Mouse (Mus musculus) midbrain, embryonic 15.5 days (tissue): ENCODE results near the gene Zc3h10. TPM values are rescaled to one million over a fixed set of nuclear protein-coding genes. Genes with fewer than 3 reads are reported as not detected.

Experiments used
- ATAC-seq: fragments of 200-750 bp; cut with Nextera tagmentation; replicated peaks from 2 replicates; pipeline ENCODE4 v1.8.0; 2017; ENCODE audit warnings: moderate TSS enrichment
- H3K27ac ChIP-seq: fragments of 300-500 bp; sonication (generic); 2 replicates; pipeline ENCODE4 v1.5.1; 2015; ENCODE audit warnings: mild to moderate bottlenecking, inconsistent platforms
- H3K27me3 ChIP-seq: fragments of 300-500 bp; sonication (generic); replicated peaks from 2 replicates; pipeline ENCODE4 v1.6.1; 2015; ENCODE audit warnings: inconsistent platforms
- H3K36me3 ChIP-seq: fragments of 300-500 bp; sonication (generic); replicated peaks from 2 replicates; pipeline ENCODE4 v1.6.1; 2015; ENCODE audit warnings: inconsistent platforms
- H3K4me1 ChIP-seq: fragments of 300-500 bp; sonication (generic); 2 replicates; pipeline ENCODE4 v1.6.1; 2015; ENCODE audit warnings: inconsistent platforms
- H3K4me2 ChIP-seq: fragments of 300-500 bp; sonication (generic); 2 replicates; pipeline ENCODE4 v1.6.1; 2015; ENCODE audit warnings: inconsistent platforms, mild to moderate bottlenecking, moderate library complexity
- H3K4me3 ChIP-seq: fragments of 300-500 bp; sonication (generic); 2 replicates; pipeline ENCODE4 v1.5.1; 2015; ENCODE audit warnings: mild to moderate bottlenecking, inconsistent platforms
- H3K9ac ChIP-seq: fragments of 300-500 bp; sonication (generic); 2 replicates; pipeline ENCODE4 v1.6.1; 2015; ENCODE audit warnings: mild to moderate bottlenecking, inconsistent platforms
- H3K9me3 ChIP-seq: fragments of 300-500 bp; sonication (generic); 2 replicates; pipeline ENCODE4 v1.6.1; 2016; ENCODE audit warnings: inconsistent platforms
- WGBS: fragments of 180-500 bp; shearing (Covaris S2); methylation state at CpG from one replicate; pipeline ENCODE4 v1.1.7; 2015; ENCODE audit warnings: mixed read lengths; 5-methylcytosine and 5-hydroxymethylcytosine counted together
- polyA plus RNA-seq: library from polyadenylated mRNA; unstranded; fragments of >200 nt; fragmentation: Nextera tagmentation; extraction: Ambion mirVana; gene quantifications from 2 replicates; pipeline ENCODE4 v1.2.1, GENCODE M21; 2015

Gene Zc3h10
- polyA plus RNA-seq, 1 experiment from 2014 or later, result 22.7 TPM

DNA sequence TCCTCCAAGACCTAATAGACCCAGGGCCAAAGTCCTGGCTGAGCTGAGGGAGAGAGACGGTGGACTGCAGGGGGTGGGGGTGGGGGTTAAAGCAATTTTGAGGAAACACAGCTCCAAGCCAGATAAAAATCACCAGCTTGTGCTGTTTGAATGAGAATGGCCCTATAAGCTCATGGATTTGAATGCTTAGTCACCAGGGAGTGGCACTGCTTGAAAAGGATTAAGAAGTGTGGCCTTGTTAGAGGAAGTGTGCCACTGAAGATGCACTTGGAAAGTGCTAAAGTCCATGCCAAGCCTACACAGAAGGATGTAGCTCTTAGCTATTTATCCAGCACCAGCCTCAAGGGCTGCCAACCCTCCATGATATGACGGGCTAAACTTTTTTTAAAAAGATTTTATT lies 12.4 kb downstream of the Zc3h10 start:
- Histone ChIP-seq H3K9me3 (no peaks in the 10 kb centered on the region), H3K4me1 (peaks cover 7% of the 10 kb centered on the region), H3K27me3 (no peaks in the 10 kb centered on the region), H3K27ac (no peak overlapping the region), H3K36me3 (no peaks in the 10 kb centered on the region), H3K9ac (no peak overlapping the region), H3K4me2 (no peak overlapping the region), H3K4me3 (no peak overlapping the region)
- ATAC-seq, result no peak
- 66% methylated on average over 2 of the region's 2 CpGs for WGBS

DNA sequence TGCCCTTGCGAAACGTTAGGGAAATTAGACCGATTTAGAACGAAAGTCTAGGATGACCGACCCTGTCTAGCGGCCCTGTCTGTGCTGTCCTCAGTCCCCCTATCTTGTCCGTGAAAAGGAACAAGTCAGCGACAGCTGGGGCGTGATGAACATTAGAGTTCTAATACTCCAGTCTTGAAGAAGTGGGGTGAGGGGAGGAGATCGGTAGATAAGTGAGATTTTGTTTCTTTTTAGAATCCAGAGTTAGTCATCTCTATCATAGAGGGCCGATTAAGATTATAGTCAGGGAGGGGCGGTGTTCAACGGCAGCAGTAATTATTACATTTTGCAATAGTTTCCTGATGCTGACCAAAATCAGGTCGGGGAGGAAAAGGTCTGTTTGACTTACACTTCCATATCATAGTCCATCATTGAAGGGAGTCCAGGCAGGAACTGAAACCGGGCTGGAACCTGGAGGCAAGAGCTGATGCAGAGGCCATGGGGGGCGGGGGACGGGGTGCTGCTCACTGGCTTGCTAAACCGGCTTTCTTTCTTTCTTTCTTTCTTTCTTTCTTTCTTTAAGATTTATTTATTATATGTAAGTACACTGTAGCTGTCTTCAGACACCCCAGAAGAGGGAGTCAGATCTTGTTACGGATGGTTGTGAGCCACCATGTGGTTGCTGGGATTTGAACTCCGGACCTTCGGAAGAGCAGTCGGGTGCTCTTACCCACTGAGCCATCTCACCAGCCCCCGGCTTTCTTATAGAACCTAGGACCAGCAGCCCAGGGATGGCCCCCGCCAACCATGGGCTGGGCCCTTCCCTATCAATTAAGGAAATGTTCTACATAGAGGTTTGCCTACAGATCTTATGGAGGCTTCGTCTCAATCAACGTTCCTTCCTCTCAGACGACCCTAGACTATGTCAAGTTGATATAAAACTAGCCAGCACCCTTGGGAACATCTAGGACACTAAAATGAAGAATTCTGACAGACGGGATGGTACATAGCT lies 20.9 kb downstream of the Zc3h10 start:
- no peak overlapping the region for H3K27ac ChIP-seq
- 31% methylated on average over 28 of the region's 28 CpGs for WGBS
- no peak overlapping the region; the same call in 1 of the 2 replicates for H3K9ac ChIP-seq
- peaks cover 6% of the 10 kb centered on the region; the same call in 1 of the 2 replicates for H3K27me3 ChIP-seq
- 0 out of 2 replicates have a peak, but pooled peaks have one; percentile 19 for ATAC-seq
- H3K4me2 ChIP-seq, result peak overlapping the region; percentile 100
- no peaks in the 10 kb centered on the region for H3K9me3 ChIP-seq
- H3K4me1 ChIP-seq, result peaks cover 27% of the 10 kb centered on the region
- H3K36me3 ChIP-seq, result no peaks in the 10 kb centered on the region
- H3K4me3 ChIP-seq, result peak overlapping the region; percentile 67

DNA sequence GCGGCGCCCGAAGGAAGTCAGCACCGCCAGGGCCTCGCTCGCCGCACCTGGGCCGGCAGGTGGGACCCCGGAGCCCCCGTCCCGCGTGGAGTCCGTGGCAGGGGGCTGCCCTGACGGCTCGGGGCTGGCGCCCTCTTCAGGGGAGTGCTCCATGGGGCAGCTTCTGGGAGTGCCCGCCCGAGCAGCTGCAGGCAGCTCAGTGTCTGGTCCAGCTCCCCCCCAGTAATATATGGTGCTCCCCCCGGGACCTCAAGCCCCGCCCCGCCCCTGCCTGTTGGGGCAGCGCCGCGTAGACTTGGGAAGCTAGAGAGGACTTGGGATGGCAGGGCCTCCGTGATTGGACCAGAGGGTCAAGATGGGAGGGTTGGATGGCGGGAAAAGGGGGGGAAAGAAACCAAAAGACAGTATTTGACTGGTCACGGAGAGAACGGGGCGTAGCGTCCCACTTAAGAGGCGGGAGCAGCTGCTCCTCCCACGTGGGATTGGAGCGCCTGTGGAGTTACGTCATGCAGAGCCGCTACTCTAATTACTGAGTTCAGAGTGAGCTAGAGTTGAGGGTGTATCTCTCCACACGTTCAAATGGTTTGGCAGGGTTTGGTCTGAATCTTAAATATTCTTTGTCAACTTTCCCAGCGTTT lies 21.8 kb downstream of the Zc3h10 start, which contains the start of gene Esyt1:
Esyt1 (minus strand) TSS at position 201 of the 638 bp plus-strand sequence.
- H3K4me1 ChIP-seq, result peaks cover 27% of the 10 kb centered on the region
- no peaks in the 10 kb centered on the region for H3K36me3 ChIP-seq
- H3K4me3 ChIP-seq, result peak within 1 kb of the TSS; percentile 67
- H3K27me3 ChIP-seq, result peaks cover 6% of the 10 kb centered on the region; the same call in 1 of the 2 replicates
- under 1% methylated on average over 37 of the region's 37 CpGs for WGBS
- peak within 1 kb of the TSS; percentile 100 for H3K4me2 ChIP-seq
- peak within 1 kb of the TSS; percentile 61 for H3K27ac ChIP-seq
- peak within 1 kb of the TSS; percentile 65 for H3K9ac ChIP-seq
- ATAC-seq, result peak; percentile 94
- no peaks in the 10 kb centered on the region for H3K9me3 ChIP-seq

DNA sequence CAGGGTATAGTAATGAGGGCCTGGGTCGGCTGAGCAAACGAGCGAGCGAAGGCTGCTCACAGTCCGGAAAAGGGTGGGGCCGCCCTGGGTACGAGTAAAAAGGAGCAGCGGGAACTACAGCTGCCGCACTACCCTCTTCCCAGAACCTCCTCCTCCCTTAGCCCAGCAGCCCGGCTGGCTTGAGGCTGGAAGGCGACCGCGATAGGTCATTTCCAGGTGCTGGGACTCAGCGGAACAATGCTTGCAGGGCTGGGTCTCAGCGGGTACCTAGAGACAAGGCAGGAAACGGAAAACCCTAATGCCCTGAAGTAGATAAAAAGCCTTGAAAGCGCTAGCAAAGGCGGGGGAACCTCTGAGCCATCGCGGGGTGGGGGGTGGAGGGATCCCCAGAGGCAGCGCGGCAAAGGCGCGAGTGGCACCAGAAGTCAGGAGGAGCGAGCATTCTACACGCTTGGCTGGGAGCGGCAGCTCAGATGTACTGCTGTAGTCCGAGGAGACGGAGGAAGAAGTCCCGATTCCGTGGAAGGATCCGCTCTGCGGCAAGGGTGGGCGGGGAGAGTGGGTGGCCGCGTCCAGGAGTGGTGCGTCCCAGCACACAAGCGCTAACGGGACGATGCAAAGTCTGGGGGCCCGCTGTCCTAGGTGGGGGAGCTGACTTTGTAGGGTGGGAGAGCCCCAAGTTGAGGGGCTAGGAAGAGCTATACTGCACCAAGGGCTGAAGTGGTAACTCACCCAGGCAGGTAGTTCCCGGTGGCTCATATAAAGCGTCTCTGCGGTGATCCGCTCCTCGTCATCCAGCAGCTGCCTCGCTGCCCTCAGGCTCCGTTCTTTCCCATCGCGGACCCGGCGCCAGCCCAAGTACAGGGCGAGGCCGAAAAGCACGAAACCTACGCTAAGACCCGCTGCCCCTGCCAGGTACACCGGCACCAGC lies 22.6 kb downstream of the Zc3h10 start:
- peak; percentile 57 for ATAC-seq
- under 1% methylated on average over 58 of the region's 58 CpGs for WGBS

DNA sequence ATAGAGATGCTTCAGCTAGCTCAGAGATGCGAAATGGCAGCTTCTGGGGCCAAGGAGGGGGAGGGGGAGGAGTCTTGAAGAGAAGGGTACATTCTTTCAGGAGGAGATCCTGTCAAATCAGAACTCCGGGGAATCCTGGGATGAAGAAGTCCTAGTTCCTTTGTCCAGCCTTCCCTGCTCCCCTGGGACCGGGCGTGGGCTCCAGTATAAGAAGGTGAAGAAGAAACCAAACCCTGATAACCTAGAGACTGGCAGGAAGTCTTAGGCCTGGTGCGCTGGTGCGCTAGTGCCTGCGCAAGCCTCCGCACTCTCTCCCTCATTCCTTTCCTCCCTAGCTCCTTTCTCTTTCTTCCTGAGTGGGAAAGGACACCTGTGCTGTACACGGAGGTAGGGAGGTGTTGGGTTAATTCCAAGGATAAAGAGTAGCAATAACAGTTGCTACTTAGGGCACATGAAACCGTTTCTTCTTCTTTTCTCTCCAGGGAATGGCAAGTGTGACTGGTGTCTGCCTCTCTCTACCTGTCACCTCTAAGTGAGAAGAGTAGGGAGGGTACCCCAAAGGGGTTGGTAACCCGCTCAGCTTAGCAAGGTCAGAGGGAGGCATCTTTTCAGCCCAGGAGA lies 23.4 kb downstream of the Zc3h10 start:
- Histone ChIP-seq H3K4me2 (peak overlapping the region; percentile 100), H3K27ac (no peak overlapping the region), H3K4me3 (peak overlapping the region; percentile 67), H3K27me3 (peaks cover 6% of the 10 kb centered on the region; the same call in 1 of the 2 replicates), H3K4me1 (peaks cover 27% of the 10 kb centered on the region), H3K36me3 (no peaks in the 10 kb centered on the region), H3K9ac (peak overlapping the region; percentile 65), H3K9me3 (no peaks in the 10 kb centered on the region)
- no peak for ATAC-seq
- WGBS, result 7% methylated on average over 11 of the region's 11 CpGs

More for the DNA sequence above, 22.6 kb downstream of the Zc3h10 start:
- no peaks in the 10 kb centered on the region for H3K9me3 ChIP-seq
- H3K4me2 ChIP-seq, result peak overlapping the region; percentile 100
- no peaks in the 10 kb centered on the region for H3K36me3 ChIP-seq
- peak overlapping the region; percentile 61 for H3K27ac ChIP-seq
- H3K4me1 ChIP-seq, result peaks cover 27% of the 10 kb centered on the region
- peak overlapping the region; percentile 65 for H3K9ac ChIP-seq
- H3K4me3 ChIP-seq, result peak overlapping the region; percentile 67
- H3K27me3 ChIP-seq, result peaks cover 6% of the 10 kb centered on the region; the same call in 1 of the 2 replicates

DNA sequence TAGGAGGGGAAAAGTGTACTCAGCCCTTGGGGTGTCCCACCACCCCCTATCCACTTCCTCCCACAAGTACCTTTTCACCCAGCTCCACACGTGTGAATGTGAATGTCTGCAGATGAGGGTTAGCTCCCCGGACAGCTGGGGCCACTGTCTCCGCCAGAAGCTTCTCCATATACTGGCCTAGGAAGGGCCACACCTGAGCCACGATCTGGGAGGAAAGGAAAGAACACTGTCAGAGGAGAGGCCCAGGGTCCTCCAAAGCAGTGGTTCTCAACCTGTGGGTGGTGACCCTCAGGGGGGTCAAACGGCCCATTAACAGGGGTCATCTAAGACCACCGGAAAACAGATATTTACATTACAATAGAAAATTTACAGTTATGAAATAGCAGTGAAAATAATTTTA lies 25.2 kb downstream of the Zc3h10 start:
- Histone ChIP-seq H3K27me3 (peaks cover 11% of the 10 kb centered on the region; the same call in 1 of the 2 replicates), H3K4me1 (peaks cover 27% of the 10 kb centered on the region), H3K9ac (no peak overlapping the region), H3K4me3 (no peak overlapping the region), H3K36me3 (no peaks in the 10 kb centered on the region), H3K9me3 (no peaks in the 10 kb centered on the region), H3K27ac (no peak overlapping the region), H3K4me2 (no peak overlapping the region)
- WGBS, result 78% methylated on average over 6 of the region's 6 CpGs
- no peak for ATAC-seq

DNA sequence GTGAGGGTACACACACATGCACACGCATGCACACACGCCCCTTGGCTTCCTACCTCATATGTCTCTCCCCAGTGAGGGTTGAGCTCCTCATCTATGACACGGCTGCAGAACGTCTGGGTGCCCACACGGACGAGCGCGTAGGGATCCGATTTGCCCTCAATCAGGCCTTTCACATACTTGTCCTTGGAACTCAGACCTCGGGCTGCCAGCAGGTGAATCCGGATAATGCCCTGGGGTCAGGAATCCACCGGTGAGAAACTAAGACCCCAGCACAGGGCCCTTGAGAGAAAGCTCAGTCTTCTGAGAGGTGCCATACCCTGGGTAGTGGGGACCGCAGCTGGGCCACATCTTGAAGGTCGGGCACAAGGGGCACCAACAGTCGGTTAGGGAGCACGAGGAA lies 27.0 kb downstream of the Zc3h10 start:
- 87% methylated on average over 16 of the region's 16 CpGs for WGBS
- peaks cover 16% of the 10 kb centered on the region for H3K4me1 ChIP-seq
- no peak overlapping the region for H3K4me3 ChIP-seq
- no peaks in the 10 kb centered on the region for H3K36me3 ChIP-seq
- ATAC-seq, result no peak
- peaks cover 22% of the 10 kb centered on the region for H3K27me3 ChIP-seq
- no peak overlapping the region for H3K9ac ChIP-seq
- H3K9me3 ChIP-seq, result no peaks in the 10 kb centered on the region
- H3K27ac ChIP-seq, result no peak overlapping the region
- no peak overlapping the region for H3K4me2 ChIP-seq

DNA sequence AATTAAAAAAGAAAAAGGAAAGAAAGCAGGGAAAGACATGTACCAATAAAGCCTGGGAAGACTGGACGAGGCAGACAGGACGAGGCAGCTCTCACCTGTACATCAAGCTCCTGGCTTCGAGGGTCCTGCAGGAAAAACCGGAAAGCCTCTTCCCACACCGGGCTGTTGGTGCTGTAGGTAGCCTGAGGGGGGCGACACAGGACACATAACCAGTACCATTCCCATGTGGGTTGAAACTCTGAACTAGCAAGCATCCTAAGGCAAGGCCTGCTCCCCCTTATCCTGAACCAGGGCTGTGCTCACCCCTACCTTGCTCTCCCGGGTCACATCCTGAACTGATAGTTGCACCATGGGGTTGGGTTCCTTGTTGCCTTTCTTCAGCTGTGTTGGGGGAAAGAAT lies 28.7 kb downstream of the Zc3h10 start:
- H3K27ac ChIP-seq, result no peak overlapping the region
- H3K36me3 ChIP-seq, result no peaks in the 10 kb centered on the region
- H3K27me3 ChIP-seq, result peaks cover 22% of the 10 kb centered on the region
- no peak overlapping the region for H3K4me3 ChIP-seq
- no peak for ATAC-seq
- WGBS, result 68% methylated on average over 7 of the region's 7 CpGs
- no peak overlapping the region for H3K9ac ChIP-seq
- H3K4me1 ChIP-seq, result no peaks in the 10 kb centered on the region
- H3K9me3 ChIP-seq, result no peaks in the 10 kb centered on the region
- H3K4me2 ChIP-seq, result no peak overlapping the region

DNA sequence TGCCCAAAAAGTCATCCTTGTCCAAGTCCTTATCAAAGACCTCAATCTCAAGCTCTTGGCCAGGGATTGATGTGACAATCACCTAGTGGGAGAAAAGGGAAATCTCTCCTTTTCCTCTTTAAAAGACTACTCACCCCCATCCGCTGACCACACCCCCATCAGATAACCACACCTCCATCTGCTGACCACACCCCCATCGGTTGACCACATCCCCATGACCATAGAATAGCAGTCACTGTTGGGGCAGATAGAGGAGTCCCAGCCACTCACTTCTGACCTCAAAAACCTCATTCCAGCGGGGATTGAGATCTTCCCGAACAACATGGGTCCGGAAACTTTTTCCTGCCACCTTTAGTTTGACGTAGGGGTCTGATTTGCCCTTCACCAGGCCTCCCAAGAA lies 30.9 kb downstream of the Zc3h10 start:
- 26% methylated on average over 6 of the region's 6 CpGs for WGBS
- Histone ChIP-seq H3K27ac (no peak overlapping the region), H3K4me3 (no peak overlapping the region), H3K4me1 (no peaks in the 10 kb centered on the region), H3K9me3 (no peaks in the 10 kb centered on the region), H3K27me3 (peaks cover 22% of the 10 kb centered on the region), H3K4me2 (no peak overlapping the region), H3K9ac (no peak overlapping the region), H3K36me3 (no peaks in the 10 kb centered on the region)
- no peak for ATAC-seq

DNA sequence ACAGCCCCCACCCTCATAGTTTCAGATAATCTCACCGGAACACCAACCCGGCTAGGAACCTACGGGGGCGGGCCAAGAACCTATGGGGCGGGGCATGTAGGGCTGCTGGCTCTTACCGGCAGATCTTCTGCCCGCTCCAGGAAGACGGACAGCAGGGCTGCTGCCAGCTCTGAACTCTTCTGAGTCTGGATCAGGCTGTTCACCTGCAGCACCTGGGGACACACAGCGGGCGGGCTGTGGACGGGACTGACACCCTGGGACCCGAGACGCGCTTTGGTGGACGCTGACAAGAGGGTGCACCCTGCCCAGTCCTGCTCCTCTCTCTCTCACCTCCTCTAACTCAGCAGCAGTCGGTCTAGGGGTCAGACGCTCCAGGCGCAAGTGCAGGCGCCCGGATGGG lies 31.5 kb downstream of the Zc3h10 start:
- Histone ChIP-seq H3K4me1 (no peaks in the 10 kb centered on the region), H3K9me3 (no peaks in the 10 kb centered on the region), H3K27me3 (peaks cover 22% of the 10 kb centered on the region), H3K36me3 (no peaks in the 10 kb centered on the region), H3K27ac (no peak overlapping the region), H3K4me2 (no peak overlapping the region), H3K4me3 (no peak overlapping the region), H3K9ac (no peak overlapping the region)
- 19% methylated on average over 20 of the region's 20 CpGs for WGBS
- ATAC-seq, result no peak

DNA sequence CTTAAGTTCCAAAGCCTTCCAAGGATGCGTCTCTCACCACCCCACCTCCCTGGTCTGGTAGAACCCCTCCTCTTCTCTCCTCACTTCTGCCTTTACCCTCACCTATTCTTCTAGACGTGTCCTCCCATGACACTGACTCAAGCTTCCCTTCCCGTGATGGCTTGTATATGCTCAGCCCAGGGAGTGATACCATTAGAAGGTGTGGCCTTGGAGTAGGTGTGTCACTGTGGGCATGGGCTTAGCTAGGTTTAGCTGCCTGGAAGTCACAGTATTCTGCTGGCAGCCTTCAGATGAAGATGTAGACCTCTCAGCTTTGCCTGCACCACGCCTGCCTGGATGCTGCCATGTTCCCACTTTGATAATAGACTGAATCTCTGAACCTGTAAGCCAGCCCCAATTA lies 32.5 kb downstream of the Zc3h10 start:
- H3K4me1 ChIP-seq, result no peaks in the 10 kb centered on the region
- no peak for ATAC-seq
- H3K36me3 ChIP-seq, result no peaks in the 10 kb centered on the region
- H3K4me3 ChIP-seq, result no peak overlapping the region
- WGBS, result 82% methylated on average over 4 of the region's 4 CpGs
- H3K9ac ChIP-seq, result no peak overlapping the region
- no peaks in the 10 kb centered on the region for H3K9me3 ChIP-seq
- H3K27me3 ChIP-seq, result peaks cover 22% of the 10 kb centered on the region
- H3K4me2 ChIP-seq, result no peak overlapping the region
- H3K27ac ChIP-seq, result no peak overlapping the region
